Mouse (Mus musculus): ENCODE measurements around the gene Sat1. TPM values are rescaled to one million over a fixed set of nuclear protein-coding genes. Genes with fewer than 3 reads are reported as not detected.

Sat1 gene
- polyA plus RNA-seq, 1 experiment from 2014 or later: 160 TPM

DNA sequence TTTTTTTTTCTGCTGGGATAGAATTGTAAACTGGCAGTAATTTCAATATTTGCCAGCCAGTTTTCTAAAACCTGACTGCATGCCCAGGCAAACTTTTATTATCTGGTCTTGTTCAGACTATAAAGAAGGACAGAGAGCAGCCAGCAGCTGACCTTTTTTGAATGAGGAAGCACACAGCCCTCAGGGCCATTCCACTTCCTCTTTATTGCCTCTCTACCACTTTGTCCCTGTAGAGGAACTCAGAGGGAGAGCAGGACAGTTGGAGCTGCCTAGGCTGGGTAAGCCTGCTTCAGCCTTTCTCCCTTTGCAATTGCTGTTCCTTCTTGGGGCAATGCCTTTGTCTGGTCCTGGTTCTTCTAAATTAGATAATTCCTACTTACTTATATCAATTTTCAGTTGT is 43.9 kb downstream of the Sat1 start:
- no peak for ATAC-seq (ENCODE audit: low read depth)
- Histone ChIP-seq H3K36me3 (ENCODE audit: control insufficient read depth, insufficient read depth, low read length) (no peaks in the 10 kb centered on the region), H3K4me3 (ENCODE audit: low read length) (no peak overlapping the region), H3K4me1 (replicated peaks; ENCODE audit: control insufficient read depth, insufficient read depth, low read length) (no peaks in the 10 kb centered on the region), H3K9ac (ENCODE audit: low read length) (no peak overlapping the region), H3K27me3 (ENCODE audit: control insufficient read depth, insufficient read depth, low read depth, low read length) (no peaks in the 10 kb centered on the region), H3K4me2 (ENCODE audit: low read depth, low read length) (no peak overlapping the region), H3K27ac (ENCODE audit: low read length) (no peak overlapping the region), H3K9me3 (ENCODE audit: control insufficient read depth, low read length) (no peaks in the 10 kb centered on the region)

DNA sequence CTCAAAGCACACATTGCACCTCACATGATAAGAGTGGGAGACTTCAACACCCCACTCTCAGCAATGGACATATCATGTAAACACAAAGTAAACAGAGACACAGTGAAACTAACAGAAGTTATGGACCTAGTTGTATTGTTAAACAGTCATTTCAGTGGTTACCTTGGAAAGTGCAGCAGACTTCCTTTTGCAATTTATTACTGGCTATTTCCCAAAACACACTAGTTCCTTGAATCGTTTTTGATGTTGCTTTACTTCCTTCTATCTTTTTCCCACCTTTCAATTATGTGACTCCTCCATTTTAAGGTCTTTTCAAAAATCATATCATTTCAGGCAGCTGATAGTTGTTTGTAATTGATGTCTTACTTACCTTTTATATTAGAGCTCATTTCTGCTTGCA is 44.5 kb downstream of the Sat1 start:
- 60% methylated on average over 1 of the region's 1 CpGs for WGBS
- no peak for ATAC-seq (ENCODE audit: low read depth)
- Histone ChIP-seq H3K27me3 (ENCODE audit: control insufficient read depth, insufficient read depth, low read depth, low read length) (no peaks in the 10 kb centered on the region), H3K9ac (ENCODE audit: low read length) (no peak overlapping the region), H3K36me3 (ENCODE audit: control insufficient read depth, insufficient read depth, low read length) (no peaks in the 10 kb centered on the region), H3K9me3 (ENCODE audit: control insufficient read depth, low read length) (no peaks in the 10 kb centered on the region), H3K4me1 (replicated peaks; ENCODE audit: control insufficient read depth, insufficient read depth, low read length) (no peaks in the 10 kb centered on the region), H3K4me2 (ENCODE audit: low read depth, low read length) (no peak overlapping the region), H3K27ac (ENCODE audit: low read length) (no peak overlapping the region), H3K4me3 (ENCODE audit: low read length) (no peak overlapping the region)

DNA sequence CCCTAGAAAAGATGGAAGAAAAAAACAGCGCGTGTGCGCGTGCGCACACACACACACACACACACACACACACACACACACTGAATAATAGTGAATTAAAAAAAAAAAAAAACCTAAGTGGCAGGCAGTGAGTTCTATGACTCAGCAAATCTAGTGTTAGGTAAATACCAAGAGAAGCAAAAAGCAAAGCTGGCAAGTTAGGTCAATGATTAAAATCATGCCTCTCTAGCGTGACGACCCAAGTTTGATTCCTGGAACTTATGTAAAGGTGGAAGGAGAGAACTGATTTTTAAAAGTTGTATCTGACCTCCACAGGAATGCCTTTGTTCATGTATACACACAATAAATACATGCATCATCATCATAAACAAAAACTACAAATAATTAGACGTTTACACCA is 46.4 kb downstream of the Sat1 start:
- WGBS: 89% methylated on average over 8 of the region's 8 CpGs
- no peaks in the 10 kb centered on the region for H3K4me1 ChIP-seq (replicated peaks; ENCODE audit: control insufficient read depth, insufficient read depth, low read length)
- no peak for ATAC-seq (ENCODE audit: low read depth)
- H3K4me2 ChIP-seq (ENCODE audit: low read depth, low read length): no peak overlapping the region
- H3K4me3 ChIP-seq (ENCODE audit: low read length): no peak overlapping the region
- H3K36me3 ChIP-seq (ENCODE audit: control insufficient read depth, insufficient read depth, low read length): no peaks in the 10 kb centered on the region
- H3K27me3 ChIP-seq (ENCODE audit: control insufficient read depth, insufficient read depth, low read depth, low read length): no peaks in the 10 kb centered on the region
- no peaks in the 10 kb centered on the region for H3K9me3 ChIP-seq (ENCODE audit: control insufficient read depth, low read length)
- H3K9ac ChIP-seq (ENCODE audit: low read length): no peak overlapping the region
- no peak overlapping the region for H3K27ac ChIP-seq (ENCODE audit: low read length)

DNA sequence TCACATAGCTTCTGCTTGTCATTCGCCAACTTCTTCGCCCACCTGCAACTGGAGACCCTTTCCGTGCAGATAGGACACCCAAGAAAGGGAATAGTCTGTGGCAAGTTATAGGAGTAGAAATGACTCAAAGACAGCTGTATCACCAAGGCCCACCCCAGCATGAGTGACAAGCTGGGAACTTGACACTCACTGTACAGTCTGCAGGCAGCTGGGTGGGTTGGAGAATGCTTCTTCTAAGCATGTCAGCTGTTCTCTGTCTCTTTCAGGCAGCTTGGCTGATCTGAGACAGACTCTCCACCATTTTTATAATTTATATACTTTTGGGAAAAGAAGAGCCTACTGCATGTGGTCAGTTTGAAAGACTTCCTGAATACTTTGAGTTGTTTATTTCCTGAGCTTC is 48.6 kb downstream of the Sat1 start:
- ATAC-seq (ENCODE audit: low read depth): no peak
- no peaks in the 10 kb centered on the region for H3K36me3 ChIP-seq (ENCODE audit: control insufficient read depth, insufficient read depth, low read length)
- H3K27me3 ChIP-seq (ENCODE audit: control insufficient read depth, insufficient read depth, low read depth, low read length): no peaks in the 10 kb centered on the region
- no peak overlapping the region for H3K4me3 ChIP-seq (ENCODE audit: low read length)
- no peak overlapping the region for H3K27ac ChIP-seq (ENCODE audit: low read length)
- H3K4me1 ChIP-seq (replicated peaks; ENCODE audit: control insufficient read depth, insufficient read depth, low read length): no peaks in the 10 kb centered on the region
- no peak overlapping the region for H3K9ac ChIP-seq (ENCODE audit: low read length)
- WGBS: 92% methylated on average over 3 of the region's 3 CpGs
- H3K9me3 ChIP-seq (ENCODE audit: control insufficient read depth, low read length): no peaks in the 10 kb centered on the region
- no peak overlapping the region for H3K4me2 ChIP-seq (ENCODE audit: low read depth, low read length)

DNA sequence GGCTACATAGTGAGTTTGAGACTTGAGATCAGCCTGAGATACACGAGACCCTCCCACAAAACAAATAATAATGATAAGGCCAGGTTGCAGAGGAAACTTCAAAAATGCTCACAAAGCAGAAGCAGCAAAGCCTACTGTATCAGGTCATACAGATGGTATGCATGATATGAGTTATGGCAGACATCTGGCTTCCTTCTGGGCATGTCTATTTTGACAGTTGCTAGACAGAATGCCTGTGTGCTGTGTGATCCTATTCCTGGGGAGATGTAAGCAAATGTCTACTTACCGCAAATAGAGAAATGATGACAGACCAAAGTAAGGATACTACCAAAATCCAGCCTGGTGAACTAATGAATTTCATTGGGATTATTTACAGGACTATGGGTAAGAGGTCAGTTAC is 49.9 kb downstream of the Sat1 start:
- H3K27me3 ChIP-seq (ENCODE audit: control insufficient read depth, insufficient read depth, low read depth, low read length): no peaks in the 10 kb centered on the region
- no peaks in the 10 kb centered on the region for H3K4me1 ChIP-seq (replicated peaks; ENCODE audit: control insufficient read depth, insufficient read depth, low read length)
- ATAC-seq (ENCODE audit: low read depth): no peak
- H3K9ac ChIP-seq (ENCODE audit: low read length): no peak overlapping the region
- WGBS: 61% methylated on average over 2 of the region's 2 CpGs
- H3K9me3 ChIP-seq (ENCODE audit: control insufficient read depth, low read length): no peaks in the 10 kb centered on the region
- H3K4me3 ChIP-seq (ENCODE audit: low read length): no peak overlapping the region
- no peaks in the 10 kb centered on the region for H3K36me3 ChIP-seq (ENCODE audit: control insufficient read depth, insufficient read depth, low read length)
- no peak overlapping the region for H3K4me2 ChIP-seq (ENCODE audit: low read depth, low read length)
- no peak overlapping the region for H3K27ac ChIP-seq (ENCODE audit: low read length)

DNA sequence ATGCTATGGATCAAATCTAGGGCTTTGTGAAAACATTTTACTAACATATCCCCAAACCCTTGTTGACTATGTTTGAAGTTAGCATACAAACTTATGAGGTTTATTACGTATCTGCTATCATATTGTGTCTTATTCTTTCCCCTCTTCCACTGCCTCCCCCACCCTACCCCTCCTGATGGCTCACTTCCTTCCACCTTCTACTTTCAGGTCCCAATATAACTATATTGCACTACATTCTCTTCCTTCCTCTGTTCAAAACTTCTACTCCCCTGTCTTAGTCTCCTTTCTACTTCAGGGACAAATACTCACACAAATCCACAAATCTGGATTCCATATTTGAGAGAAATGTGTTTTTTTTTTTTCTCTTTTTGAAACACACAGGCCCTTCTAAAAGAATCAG is 52.7 kb downstream of the Sat1 start:
- WGBS: 43% methylated on average over 1 of the region's 1 CpGs
- no peak for ATAC-seq (ENCODE audit: low read depth)

More for the DNA sequence above, 52.7 kb downstream of the Sat1 start:
- no peaks in the 10 kb centered on the region for H3K36me3 ChIP-seq (ENCODE audit: control insufficient read depth, insufficient read depth, low read length)
- no peaks in the 10 kb centered on the region for H3K27me3 ChIP-seq (ENCODE audit: control insufficient read depth, insufficient read depth, low read depth, low read length)
- no peaks in the 10 kb centered on the region for H3K4me1 ChIP-seq (replicated peaks; ENCODE audit: control insufficient read depth, insufficient read depth, low read length)
- no peak overlapping the region for H3K4me2 ChIP-seq (ENCODE audit: low read depth, low read length)
- no peak overlapping the region for H3K4me3 ChIP-seq (ENCODE audit: low read length)
- H3K9ac ChIP-seq (ENCODE audit: low read length): no peak overlapping the region
- H3K27ac ChIP-seq (ENCODE audit: low read length): no peak overlapping the region
- H3K9me3 ChIP-seq (ENCODE audit: control insufficient read depth, low read length): no peaks in the 10 kb centered on the region

Other genes starting within 250 kb of the Sat1 start
- not detected in 2 replicates for gene Magea8, start 220.6 kb downstream of the Sat1 start, polyA plus RNA-seq (2015; fragmentation: Nextera tagmentation; extraction: Ambion mirVana)
- not detected in 2 replicates for gene Magea5, start 153.3 kb downstream of the Sat1 start, polyA plus RNA-seq (2015; fragmentation: Nextera tagmentation; extraction: Ambion mirVana)
- gene Magea1, start 126.7 kb downstream of the Sat1 start, polyA plus RNA-seq (2015; fragmentation: Nextera tagmentation; extraction: Ambion mirVana): not detected in 2 replicates
- not detected in 2 replicates for gene Magea2, start 122.8 kb downstream of the Sat1 start, polyA plus RNA-seq (2015; fragmentation: Nextera tagmentation; extraction: Ambion mirVana)
- gene Cldn34b2, start 88.0 kb downstream of the Sat1 start, polyA plus RNA-seq (2015; fragmentation: Nextera tagmentation; extraction: Ambion mirVana): not detected in 2 replicates
- 51.8 and 52.2 TPM in 2 replicates for gene Acot9, start 46.0 kb upstream of the Sat1 start, polyA plus RNA-seq (2015; fragmentation: Nextera tagmentation; extraction: Ambion mirVana)
- gene Prdx4, start 124.3 kb upstream of the Sat1 start, polyA plus RNA-seq (2015; fragmentation: Nextera tagmentation; extraction: Ambion mirVana): 360 and 366 TPM in 2 replicates